Mouse (Mus musculus) midbrain, embryonic 16.5 days (tissue): ENCODE measurements at regions not wholly inside any gene's neighbourhood (a gene's known extent, or its start where the extent isn't known, plus 50 kb on each side); places are given as distances from the start of the nearest gene placed in this dataset.
A peak's percentile ranks its signal among the peaks of the same experiment; 100 is the strongest.

ENCODE experiments used
- ATAC-seq: fragments of 200-750 bp; cut with Nextera tagmentation; 2 replicates; pipeline ENCODE4 v1.8.0; 2017; ENCODE audit warnings: moderate TSS enrichment
- H3K27ac ChIP-seq: fragments of 300-500 bp; sonication (generic); 2 replicates; pipeline ENCODE4 v1.5.1; 2014; ENCODE audit warnings: mild to moderate bottlenecking, low read length, mixed read lengths
- H3K27me3 ChIP-seq: fragments of 300-500 bp; sonication (generic); 2 replicates; pipeline ENCODE4 v1.6.1; 2014; ENCODE audit warnings: low read depth, low read length, mixed read lengths; ENCODE audit not compliant: control insufficient read depth, insufficient read depth
- H3K36me3 ChIP-seq: fragments of 300-500 bp; sonication (generic); 2 replicates; pipeline ENCODE4 v1.6.1; 2014; ENCODE audit warnings: mild to moderate bottlenecking, low read length, moderate library complexity, mixed read lengths; ENCODE audit not compliant: control insufficient read depth, insufficient read depth
- H3K4me1 ChIP-seq: fragments of 300-500 bp; sonication (generic); 2 replicates; pipeline ENCODE4 v1.6.1; 2014; ENCODE audit warnings: mild to moderate bottlenecking, low read length, mixed read lengths; ENCODE audit not compliant: control insufficient read depth, insufficient read depth
- H3K4me2 ChIP-seq: fragments of 300-500 bp; sonication (generic); 2 replicates; pipeline ENCODE4 v1.6.1; 2014; ENCODE audit warnings: mild to moderate bottlenecking, low read length, mixed read lengths
- H3K4me3 ChIP-seq: fragments of 300-500 bp; sonication (generic); 2 replicates; pipeline ENCODE4 v1.5.1; 2014; ENCODE audit warnings: low read depth, mild to moderate bottlenecking, low read length, moderate library complexity, mixed read lengths
- H3K9ac ChIP-seq: fragments of 300-500 bp; sonication (generic); 2 replicates; pipeline ENCODE4 v1.6.1; 2014; ENCODE audit warnings: low read depth, low read length, mixed read lengths
- H3K9me3 ChIP-seq: fragments of 300-500 bp; sonication (generic); replicated peaks from 2 replicates; pipeline ENCODE4 v1.6.1; 2014; ENCODE audit warnings: mild to moderate bottlenecking, low read length, mixed read lengths; ENCODE audit not compliant: control insufficient read depth, poor library complexity, severe bottlenecking
- WGBS: fragments of 180-500 bp; shearing (Covaris S2); extraction: QIAGEN DNeasy Blood & Tissue Kit; methylation state at CpG from one replicate; pipeline ENCODE4 v1.1.7; 2014; 5-methylcytosine and 5-hydroxymethylcytosine counted together

- no peak overlapping the region for H3K27ac ChIP-seq
- H3K36me3 ChIP-seq: no peaks in the 10 kb centered on the region
- no peak overlapping the region for H3K9ac ChIP-seq
- H3K9me3 ChIP-seq: no peaks in the 10 kb centered on the region
- ATAC-seq: no peak
- WGBS: 84% methylated on average over 2 of the region's 2 CpGs
- no peak overlapping the region for H3K4me2 ChIP-seq
- no peaks in the 10 kb centered on the region for H3K4me1 ChIP-seq
- no peaks in the 10 kb centered on the region for H3K27me3 ChIP-seq
- no peak overlapping the region for H3K4me3 ChIP-seq
These were observed 271.7 kb downstream of the Slc30a10 start for GRCm38 (mm10) chr1:185726324-185726723.

- Histone ChIP-seq H3K4me2 (no peak overlapping the region), H3K36me3 (no peaks in the 10 kb centered on the region), H3K4me3 (no peak overlapping the region), H3K4me1 (no peaks in the 10 kb centered on the region), H3K9me3 (no peaks in the 10 kb centered on the region), H3K27me3 (no peaks in the 10 kb centered on the region), H3K27ac (no peak overlapping the region), H3K9ac (no peak overlapping the region)
- ATAC-seq: no peak
These were observed 272.2 kb downstream of the Slc30a10 start for GRCm38 (mm10) chr1:185726811-185727210.

- Histone ChIP-seq H3K9ac (no peak overlapping the region), H3K27ac (no peak overlapping the region), H3K36me3 (no peaks in the 10 kb centered on the region), H3K4me3 (no peak overlapping the region), H3K4me1 (no peaks in the 10 kb centered on the region), H3K27me3 (no peaks in the 10 kb centered on the region), H3K4me2 (no peak overlapping the region), H3K9me3 (no peaks in the 10 kb centered on the region)
- 57% methylated on average over 4 of the region's 4 CpGs for WGBS
- no peak for ATAC-seq
These were observed 273.1 kb downstream of the Slc30a10 start for GRCm38 (mm10) chr1:185727749-185728148.

DNA sequence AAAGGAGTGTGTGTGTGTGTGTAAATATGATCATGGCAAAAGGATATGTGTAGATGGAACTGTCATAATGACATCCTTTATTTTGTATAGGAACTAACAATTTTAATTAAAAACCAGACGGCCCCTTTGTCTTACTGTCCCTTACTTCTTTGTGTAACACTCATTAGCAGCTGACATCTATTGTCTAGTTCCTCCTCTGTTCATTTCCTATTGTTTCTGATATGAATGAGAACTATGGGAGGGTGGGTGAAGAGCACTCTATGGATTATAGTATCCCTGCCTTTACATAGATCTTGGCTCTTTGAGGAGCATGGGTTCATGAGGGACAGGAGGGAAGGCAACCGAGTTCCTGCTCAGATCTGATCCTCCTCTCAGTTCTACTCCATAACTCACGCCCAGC is 273.8 kb downstream of the Slc30a10 start:
- Histone ChIP-seq H3K27me3 (no peaks in the 10 kb centered on the region), H3K36me3 (no peaks in the 10 kb centered on the region), H3K27ac (no peak overlapping the region), H3K4me1 (no peaks in the 10 kb centered on the region), H3K9ac (no peak overlapping the region), H3K4me3 (no peak overlapping the region), H3K4me2 (no peak overlapping the region), H3K9me3 (no peaks in the 10 kb centered on the region)
- WGBS: 62% methylated on average over 3 of the region's 3 CpGs
- ATAC-seq: no peak

DNA sequence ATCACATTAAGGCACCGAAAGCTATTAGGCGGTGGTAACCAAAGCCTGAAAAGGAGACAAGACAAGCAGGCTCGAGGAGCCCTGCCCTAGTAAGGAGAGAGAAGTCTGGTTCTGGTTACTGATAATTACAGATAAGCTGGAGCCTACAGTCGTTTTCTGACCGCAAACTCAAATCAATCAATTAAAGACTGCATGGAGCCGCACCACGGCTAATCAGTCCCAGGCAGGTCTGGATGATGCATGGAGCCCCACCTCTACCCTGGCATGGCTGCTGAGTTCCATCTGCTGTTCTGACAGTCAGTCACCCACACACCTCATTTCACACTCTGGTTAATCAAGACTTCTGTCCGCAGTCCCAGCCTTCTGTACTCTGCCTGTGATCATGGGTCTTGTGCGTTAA is 276.4 kb downstream of the Slc30a10 start:
- no peak for ATAC-seq
- no peaks in the 10 kb centered on the region for H3K36me3 ChIP-seq
- WGBS: 78% methylated on average over 9 of the region's 9 CpGs

DNA sequence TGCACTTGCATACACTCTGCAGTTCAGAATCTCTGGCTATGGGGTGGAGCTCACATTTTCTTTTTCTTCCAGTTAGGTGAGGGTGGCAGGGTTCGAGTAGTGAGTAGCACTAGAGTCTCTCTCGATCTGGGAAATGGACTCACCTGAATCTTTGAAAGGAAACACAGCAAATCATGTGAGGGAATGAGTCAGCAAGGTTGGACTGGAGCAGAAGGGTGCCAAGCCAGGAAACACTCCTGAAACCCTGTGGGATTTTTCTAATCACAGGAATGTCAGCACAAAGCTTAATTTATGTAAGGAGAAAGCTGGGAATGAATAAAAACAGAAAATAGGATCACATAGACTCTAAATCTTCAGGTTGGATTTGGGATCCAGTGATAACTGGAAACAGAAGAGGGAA is 282.1 kb downstream of the Slc30a10 start:
- no peak overlapping the region for H3K4me2 ChIP-seq
- no peak overlapping the region for H3K27ac ChIP-seq
- H3K27me3 ChIP-seq: no peaks in the 10 kb centered on the region
- ATAC-seq: no peak
- no peak overlapping the region for H3K9ac ChIP-seq
- WGBS: 79% methylated on average over 2 of the region's 2 CpGs
- no peaks in the 10 kb centered on the region for H3K9me3 ChIP-seq
- H3K36me3 ChIP-seq: no peaks in the 10 kb centered on the region
- H3K4me3 ChIP-seq: no peak overlapping the region
- H3K4me1 ChIP-seq: peaks cover 2% of the 10 kb centered on the region; the same call in 1 of the 2 replicates

More for the DNA sequence above, 276.4 kb downstream of the Slc30a10 start:
- H3K4me1 ChIP-seq: no peaks in the 10 kb centered on the region
- no peaks in the 10 kb centered on the region for H3K9me3 ChIP-seq
- H3K27me3 ChIP-seq: no peaks in the 10 kb centered on the region
- no peak overlapping the region for H3K9ac ChIP-seq
- no peak overlapping the region for H3K27ac ChIP-seq
- H3K4me2 ChIP-seq: no peak overlapping the region
- no peak overlapping the region for H3K4me3 ChIP-seq

DNA sequence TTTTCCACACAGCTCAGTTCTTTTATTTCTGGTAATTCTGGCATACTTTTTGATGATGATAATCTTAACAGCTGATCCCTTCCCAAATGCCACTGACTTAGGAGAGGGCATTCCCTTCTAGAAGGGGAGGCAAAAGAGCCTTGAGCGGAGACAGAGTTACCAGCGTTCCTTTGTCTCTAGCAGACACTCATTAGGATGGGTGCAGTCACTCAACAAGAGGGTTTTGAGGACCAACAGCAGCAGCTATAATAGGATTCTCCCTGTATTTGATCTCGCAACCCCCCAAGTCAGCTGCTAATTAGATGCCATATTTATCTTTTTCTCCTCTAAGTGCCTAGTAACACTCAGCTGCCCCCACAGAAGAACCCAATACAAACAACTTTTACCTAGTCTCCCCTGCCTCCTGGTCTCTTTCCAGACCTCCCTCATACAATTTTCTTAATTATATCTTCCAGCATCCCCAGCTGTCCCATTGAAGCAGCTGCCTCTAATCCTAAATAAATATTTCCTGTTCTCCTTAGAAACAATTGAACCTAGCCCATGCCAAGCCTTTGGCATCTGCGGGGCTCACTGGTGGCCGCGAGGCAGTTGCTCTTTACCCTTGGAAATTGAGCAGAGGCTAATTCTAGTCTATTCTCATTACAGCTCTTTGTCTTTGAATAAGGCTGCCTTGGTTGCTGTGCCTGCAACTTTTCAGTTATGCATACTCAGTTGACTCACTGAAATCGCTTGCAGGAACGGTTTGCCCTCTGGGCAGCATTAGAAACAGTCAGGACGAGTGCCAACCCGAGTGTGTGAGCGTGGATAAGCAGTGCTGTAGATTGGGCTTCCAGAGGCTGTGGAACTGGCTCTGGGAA is 286.6 kb downstream of the Slc30a10 start:
- Histone ChIP-seq H3K9ac (no peak overlapping the region), H3K36me3 (no peaks in the 10 kb centered on the region), H3K4me2 (no peak overlapping the region), H3K9me3 (no peaks in the 10 kb centered on the region; the same call in 1 of the 2 replicates), H3K27ac (no peak overlapping the region), H3K27me3 (no peaks in the 10 kb centered on the region), H3K4me3 (no peak overlapping the region), H3K4me1 (peaks cover 2% of the 10 kb centered on the region; the same call in 1 of the 2 replicates)
- WGBS: 20% methylated on average over 11 of the region's 11 CpGs
- peak; percentile 64; the same call in 1 of the 2 replicates for ATAC-seq

DNA sequence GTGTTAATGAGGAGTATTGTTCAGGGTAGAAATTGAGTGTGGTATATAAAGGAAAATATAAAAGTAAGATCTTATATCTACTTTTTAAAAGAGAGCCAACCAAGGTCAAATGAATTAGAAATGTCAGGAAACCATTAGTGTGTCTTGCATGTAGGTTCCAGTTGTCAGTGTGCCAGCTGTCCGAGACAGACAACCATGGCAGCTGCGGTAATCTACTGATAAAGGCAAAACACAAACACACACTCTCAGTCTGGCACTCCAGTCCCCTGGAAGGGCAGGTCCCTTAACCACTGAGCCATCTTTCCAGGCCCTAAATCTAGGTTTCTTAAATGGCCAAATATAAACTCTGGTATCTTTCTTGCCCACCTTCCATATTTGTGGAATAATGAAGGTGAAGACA is 294.6 kb downstream of the Slc30a10 start:
- Histone ChIP-seq H3K9ac (no peak overlapping the region), H3K36me3 (no peaks in the 10 kb centered on the region), H3K27me3 (no peaks in the 10 kb centered on the region), H3K4me2 (no peak overlapping the region), H3K4me1 (no peaks in the 10 kb centered on the region), H3K27ac (no peak overlapping the region), H3K9me3 (no peaks in the 10 kb centered on the region), H3K4me3 (no peak overlapping the region)
- 80% methylated on average over 2 of the region's 2 CpGs for WGBS
- no peak for ATAC-seq

GRCm38 (mm10) chr1:185754486-185755290 is 300.0 kb downstream of the Slc30a10 start:
- no peaks in the 10 kb centered on the region for H3K27me3 ChIP-seq
- no peak overlapping the region for H3K27ac ChIP-seq
- H3K4me3 ChIP-seq: no peak overlapping the region
- H3K4me1 ChIP-seq: no peaks in the 10 kb centered on the region
- no peaks in the 10 kb centered on the region for H3K36me3 ChIP-seq
- no peak overlapping the region for H3K4me2 ChIP-seq
- H3K9me3 ChIP-seq: no peaks in the 10 kb centered on the region
- H3K9ac ChIP-seq: no peak overlapping the region
- ATAC-seq: no peak
- WGBS: 70% methylated on average over 13 of the region's 13 CpGs
